Mouse (Mus musculus): ENCODE data around the gene Fam187b. TPM values are rescaled to one million over a fixed set of nuclear protein-coding genes. Genes with fewer than 3 reads are reported as not detected.

The Fam187b gene
- polyA plus RNA-seq, 2 experiments, result 1.5 to 2.6 TPM

GRCm38 (mm10) chr7:31035291-31035690 is 61.7 kb downstream of the Fam187b start:
- Histone ChIP-seq H3K4me1 (replicated peaks; ENCODE audit: control insufficient read depth in 2 of 2, insufficient read depth in 2 of 2, low read length in 1 of 2) (peaks cover 0 to 17% of the 10 kb centered on the region in 2 experiments; a peak in 2 of 4 replicates), H3K36me3 (replicated peaks; ENCODE audit: control insufficient read depth, insufficient read depth, low read depth) (no peaks in the 10 kb centered on the region), H3K27me3 (ENCODE audit: control insufficient read depth, insufficient read depth, low read length) (no peaks in the 10 kb centered on the region), H3K9me3 (ENCODE audit: control insufficient read depth, low read length) (no peaks in the 10 kb centered on the region), H3K9ac (replicated peaks) (no peak overlapping the region), H3K27ac (no peak overlapping the region), H3K4me3 (ENCODE audit: insufficient read depth in 1 of 2, low read depth in 2 of 2, low read length in 2 of 2) (no peak overlapping the region), H3K4me2 (ENCODE audit: low read depth) (no peak overlapping the region)
- TF ChIP-seq EP300 (IDR thresholded peaks at IDR 0.05; ENCODE audit: low read depth), result no peak
- no peak for TF ChIP-seq CTCF (IDR thresholded peaks at IDR 0.05; ENCODE audit: low read depth)
- 63% methylated on average over 11 of the region's 11 CpGs for WGBS (ENCODE audit: insufficient replicate concordance)
- DNase-seq (ENCODE audit: low read depth in 3 of 3, low spot score in 3 of 3) (no peak), ATAC-seq (ENCODE audit: insufficient read depth) (no peak)

GRCm38 (mm10) chr7:31036917-31037316 is 63.3 kb downstream of the Fam187b start:
- peaks cover 0 to 17% of the 10 kb centered on the region in 2 experiments; a peak in 2 of 4 replicates for H3K4me1 ChIP-seq (replicated peaks; ENCODE audit: control insufficient read depth in 2 of 2, insufficient read depth in 2 of 2, low read length in 1 of 2)
- ATAC-seq (ENCODE audit: insufficient read depth), result no peak
- H3K27me3 ChIP-seq (ENCODE audit: control insufficient read depth, insufficient read depth, low read length), result no peaks in the 10 kb centered on the region; the same call in 1 of the 2 replicates
- no peak overlapping the region for H3K4me2 ChIP-seq (ENCODE audit: low read depth)
- TF ChIP-seq EP300 (IDR thresholded peaks at IDR 0.05; ENCODE audit: low read depth) (no peak), CTCF (IDR thresholded peaks at IDR 0.05; ENCODE audit: low read depth) (no peak)
- DNase-seq (ENCODE audit: low read depth in 3 of 3, low spot score in 3 of 3), result no peak
- no peak overlapping the region for H3K27ac ChIP-seq
- H3K4me3 ChIP-seq (ENCODE audit: insufficient read depth in 1 of 2, low read depth in 2 of 2, low read length in 2 of 2), result no peak overlapping the region
- H3K9me3 ChIP-seq (ENCODE audit: control insufficient read depth, low read length), result no peaks in the 10 kb centered on the region
- no peaks in the 10 kb centered on the region for H3K36me3 ChIP-seq (replicated peaks; ENCODE audit: control insufficient read depth, insufficient read depth, low read depth)
- no peak overlapping the region for H3K9ac ChIP-seq (replicated peaks)
- WGBS (ENCODE audit: insufficient replicate concordance), result 47% methylated on average over 7 of the region's 7 CpGs

- peaks cover 0 to 13% of the 10 kb centered on the region in 2 experiments; a peak in 2 of 4 replicates for H3K4me1 ChIP-seq (replicated peaks; ENCODE audit: control insufficient read depth in 2 of 2, insufficient read depth in 2 of 2, low read length in 1 of 2)
- H3K9me3 ChIP-seq (ENCODE audit: control insufficient read depth, low read length), result no peaks in the 10 kb centered on the region
- H3K36me3 ChIP-seq (replicated peaks; ENCODE audit: control insufficient read depth, insufficient read depth, low read depth), result no peaks in the 10 kb centered on the region
- H3K9ac ChIP-seq (replicated peaks), result no peak overlapping the region
- 17% methylated on average over 2 of the region's 2 CpGs for WGBS (ENCODE audit: insufficient replicate concordance)
- no peaks in the 10 kb centered on the region; the same call in 1 of the 2 replicates for H3K27me3 ChIP-seq (ENCODE audit: control insufficient read depth, insufficient read depth, low read length)
- H3K27ac ChIP-seq, result no peak overlapping the region
- ATAC-seq (ENCODE audit: insufficient read depth) (no peak), DNase-seq (ENCODE audit: low read depth in 3 of 3, low spot score in 3 of 3) (no peak)
- no peak overlapping the region for H3K4me2 ChIP-seq (ENCODE audit: low read depth)
- H3K4me3 ChIP-seq (ENCODE audit: insufficient read depth in 1 of 2, low read depth in 2 of 2, low read length in 2 of 2), result no peak overlapping the region
- TF ChIP-seq EP300 (IDR thresholded peaks at IDR 0.05; ENCODE audit: low read depth), result no peak
- no peak for TF ChIP-seq CTCF (IDR thresholded peaks at IDR 0.05; ENCODE audit: low read depth)
These were observed 64.1 kb downstream of the Fam187b start for GRCm38 (mm10) chr7:31037675-31038074.

GRCm38 (mm10) chr7:31039011-31039410 is 65.4 kb downstream of the Fam187b start:
- no peaks in the 10 kb centered on the region; the same call in 1 of the 2 replicates for H3K27me3 ChIP-seq (ENCODE audit: control insufficient read depth, insufficient read depth, low read length)
- no peak overlapping the region for H3K4me3 ChIP-seq (ENCODE audit: insufficient read depth in 1 of 2, low read depth in 2 of 2, low read length in 2 of 2)
- ATAC-seq (ENCODE audit: insufficient read depth), result no peak
- TF ChIP-seq EP300 (IDR thresholded peaks at IDR 0.05; ENCODE audit: low read depth) (no peak), CTCF (IDR thresholded peaks at IDR 0.05; ENCODE audit: low read depth) (no peak)
- H3K9me3 ChIP-seq (ENCODE audit: control insufficient read depth, low read length), result no peaks in the 10 kb centered on the region
- no peak overlapping the region for H3K27ac ChIP-seq
- no peak overlapping the region for H3K4me2 ChIP-seq (ENCODE audit: low read depth)
- H3K9ac ChIP-seq (replicated peaks), result no peak overlapping the region
- 80% methylated on average over 4 of the region's 4 CpGs for WGBS (ENCODE audit: insufficient replicate concordance)
- H3K4me1 ChIP-seq (replicated peaks; ENCODE audit: control insufficient read depth in 2 of 2, insufficient read depth in 2 of 2, low read length in 1 of 2), result peaks cover 0 to 7% of the 10 kb centered on the region in 2 experiments; a peak in 2 of 4 replicates
- H3K36me3 ChIP-seq (replicated peaks; ENCODE audit: control insufficient read depth, insufficient read depth, low read depth), result no peaks in the 10 kb centered on the region
- DNase-seq (ENCODE audit: low read depth in 3 of 3, low spot score in 3 of 3), result no peak

Other genes starting within 250 kb of the Fam187b start
- gene Tmem147, start 244.2 kb upstream of the Fam187b start, polyA plus RNA-seq (2012; rRNA removed), result 63.3 and 64.4 TPM in 2 replicates
- gene Tmem147, start 244.2 kb upstream of the Fam187b start, polyA plus RNA-seq (2014; fragmentation: Nextera tagmentation; extraction: Ambion mirVana), result 110 and 117 TPM in 2 replicates
- gene Gapdhs, start 230.1 kb upstream of the Fam187b start, polyA plus RNA-seq (2012; rRNA removed), result not detected in 2 replicates
- not detected in 2 replicates for gene Gapdhs, start 230.1 kb upstream of the Fam187b start, polyA plus RNA-seq (2014; fragmentation: Nextera tagmentation; extraction: Ambion mirVana)
- gene Sbsn, start 222.3 kb upstream of the Fam187b start, polyA plus RNA-seq (2012; rRNA removed), result 0.12 and 0.37 TPM in 2 replicates
- not detected in 2 replicates for gene Sbsn, start 222.3 kb upstream of the Fam187b start, polyA plus RNA-seq (2014; fragmentation: Nextera tagmentation; extraction: Ambion mirVana)
- 0.23 and 0.26 TPM in 2 replicates for gene Dmkn, start 210.0 kb upstream of the Fam187b start, polyA plus RNA-seq (2012; rRNA removed)
- 0.20 TPM in 1 of 2 replicates, not detected in the other for gene Dmkn, start 210.0 kb upstream of the Fam187b start, polyA plus RNA-seq (2014; fragmentation: Nextera tagmentation; extraction: Ambion mirVana)
- gene Krtdap, start 185.9 kb upstream of the Fam187b start, polyA plus RNA-seq (2012; rRNA removed), result not detected in 2 replicates
- gene Krtdap, start 185.9 kb upstream of the Fam187b start, polyA plus RNA-seq (2014; fragmentation: Nextera tagmentation; extraction: Ambion mirVana), result not detected in 2 replicates
- gene Ffar2, start 150.0 kb upstream of the Fam187b start, polyA plus RNA-seq (2012; rRNA removed), result 0.36 and 0.41 TPM in 2 replicates
- gene Ffar2, start 150.0 kb upstream of the Fam187b start, polyA plus RNA-seq (2014; fragmentation: Nextera tagmentation; extraction: Ambion mirVana), result 0.34 and 0.43 TPM in 2 replicates
- gene Ffar3, start 117.6 kb upstream of the Fam187b start, polyA plus RNA-seq (2012; rRNA removed), result not detected in 2 replicates
- not detected in 2 replicates for gene Ffar3, start 117.6 kb upstream of the Fam187b start, polyA plus RNA-seq (2014; fragmentation: Nextera tagmentation; extraction: Ambion mirVana)
- 0.01 TPM in 1 of 2 replicates, not detected in the other for gene Ffar1, start 112.2 kb upstream of the Fam187b start, polyA plus RNA-seq (2012; rRNA removed)
- gene Ffar1, start 112.2 kb upstream of the Fam187b start, polyA plus RNA-seq (2014; fragmentation: Nextera tagmentation; extraction: Ambion mirVana), result not detected in 2 replicates
- 0.29 and 0.36 TPM in 2 replicates for gene Cd22, start 93.4 kb upstream of the Fam187b start, polyA plus RNA-seq (2012; rRNA removed)
- gene Cd22, start 93.4 kb upstream of the Fam187b start, polyA plus RNA-seq (2014; fragmentation: Nextera tagmentation; extraction: Ambion mirVana), result 0.24 and 0.62 TPM in 2 replicates
- gene Mag, start 58.9 kb upstream of the Fam187b start, polyA plus RNA-seq (2012; rRNA removed), result 0.13 TPM in 2 replicates
- 0.11 TPM in 2 replicates for gene Mag, start 58.9 kb upstream of the Fam187b start, polyA plus RNA-seq (2014; fragmentation: Nextera tagmentation; extraction: Ambion mirVana)
- not detected in 2 replicates for gene Hamp2, start 49.1 kb upstream of the Fam187b start, polyA plus RNA-seq (2012; rRNA removed)
- not detected in 2 replicates for gene Hamp2, start 49.1 kb upstream of the Fam187b start, polyA plus RNA-seq (2014; fragmentation: Nextera tagmentation; extraction: Ambion mirVana)
- 17.2 and 22.5 TPM in 2 replicates for gene Hamp, start 29.8 kb upstream of the Fam187b start, polyA plus RNA-seq (2012; rRNA removed)
- 12.0 and 29.7 TPM in 2 replicates for gene Hamp, start 29.8 kb upstream of the Fam187b start, polyA plus RNA-seq (2014; fragmentation: Nextera tagmentation; extraction: Ambion mirVana)
- 34.1 and 50.6 TPM in 2 replicates for gene Usf2, start 17.0 kb upstream of the Fam187b start, polyA plus RNA-seq (2012; rRNA removed)
- 9.1 and 10.2 TPM in 2 replicates for gene Usf2, start 17.0 kb upstream of the Fam187b start, polyA plus RNA-seq (2014; fragmentation: Nextera tagmentation; extraction: Ambion mirVana)
- 14.3 and 17.4 TPM in 2 replicates for gene Lsr, start 326 bp upstream of the Fam187b start, polyA plus RNA-seq (2012; rRNA removed)
- gene Lsr, start 326 bp upstream of the Fam187b start, polyA plus RNA-seq (2014; fragmentation: Nextera tagmentation; extraction: Ambion mirVana), result 15.1 and 16.0 TPM in 2 replicates
- 10.1 and 14.6 TPM in 2 replicates for gene Fxyd5, start 68.7 kb downstream of the Fam187b start, polyA plus RNA-seq (2012; rRNA removed)
- 15.1 and 20.4 TPM in 2 replicates for gene Fxyd5, start 68.7 kb downstream of the Fam187b start, polyA plus RNA-seq (2014; fragmentation: Nextera tagmentation; extraction: Ambion mirVana)
- 0.21 and 0.24 TPM in 2 replicates for gene Fxyd7, start 77.7 kb downstream of the Fam187b start, polyA plus RNA-seq (2012; rRNA removed)
- 0.23 TPM in 1 of 2 replicates, not detected in the other for gene Fxyd7, start 77.7 kb downstream of the Fam187b start, polyA plus RNA-seq (2014; fragmentation: Nextera tagmentation; extraction: Ambion mirVana)
- 33.0 and 50.6 TPM in 2 replicates for gene Fxyd1, start 83.4 kb downstream of the Fam187b start, polyA plus RNA-seq (2012; rRNA removed)
- 61.9 and 62.5 TPM in 2 replicates for gene Fxyd1, start 83.4 kb downstream of the Fam187b start, polyA plus RNA-seq (2014; fragmentation: Nextera tagmentation; extraction: Ambion mirVana)
- 0.04 and 0.16 TPM in 2 replicates for gene Lgi4, start 85.6 kb downstream of the Fam187b start, polyA plus RNA-seq (2012; rRNA removed)
- 0.10 TPM in 1 of 2 replicates, not detected in the other for gene Lgi4, start 85.6 kb downstream of the Fam187b start, polyA plus RNA-seq (2014; fragmentation: Nextera tagmentation; extraction: Ambion mirVana)
- gene Fxyd3, start 102.9 kb downstream of the Fam187b start, polyA plus RNA-seq (2012; rRNA removed), result 0.52 and 0.54 TPM in 2 replicates
- gene Fxyd3, start 102.9 kb downstream of the Fam187b start, polyA plus RNA-seq (2014; fragmentation: Nextera tagmentation; extraction: Ambion mirVana), result 0.47 and 0.86 TPM in 2 replicates
- gene Hpn, start 141.5 kb downstream of the Fam187b start, polyA plus RNA-seq (2012; rRNA removed), result 44.7 and 48.0 TPM in 2 replicates
- gene Hpn, start 141.5 kb downstream of the Fam187b start, polyA plus RNA-seq (2014; fragmentation: Nextera tagmentation; extraction: Ambion mirVana), result 43.3 and 44.8 TPM in 2 replicates
- gene Scn1b, start 153.2 kb downstream of the Fam187b start, polyA plus RNA-seq (2012; rRNA removed), result 0.97 and 1.0 TPM in 2 replicates
- gene Scn1b, start 153.2 kb downstream of the Fam187b start, polyA plus RNA-seq (2014; fragmentation: Nextera tagmentation; extraction: Ambion mirVana), result 0.45 and 0.52 TPM in 2 replicates
- 19.1 and 19.4 TPM in 2 replicates for gene Gramd1a, start 182.1 kb downstream of the Fam187b start, polyA plus RNA-seq (2012; rRNA removed)
- gene Gramd1a, start 182.1 kb downstream of the Fam187b start, polyA plus RNA-seq (2014; fragmentation: Nextera tagmentation; extraction: Ambion mirVana), result 8.0 and 8.5 TPM in 2 replicates

All from liver, embryonic 14.5 days (tissue).